26 mouse cellular contexts compared by ENCODE assay signal in genomic region chr3:105005011-105005410, GRCm38 (mm10). TPM values are rescaled to one million over a fixed set of nuclear protein-coding genes. Genes with fewer than 3 reads are reported as not detected.
DNase-seq lines count a peak whose midpoint lies in the region; ATAC-seq and TF ChIP-seq lines count a peak whose summit lies in the region.
"Had no signal": no experiment of that assay in that cellular context is flagged by ENCODE, and none has a peak within 500 bp of the region (broad histone marks: within the 10 kb centered on the region; RNA-seq: fewer than 3 reads in every experiment).

No protein-coding gene starts in this region.

- no peak overlapping the region for H3K4me3 ChIP-seq in forebrain, postnatal 0 days (ENCODE audit: low read depth, low read length)
- H3K4me3 ChIP-seq in forebrain, embryonic 11.5 days (ENCODE audit: low read depth, low read length), result no peak overlapping the region
- no peak overlapping the region for H3K4me3 ChIP-seq in left cerebral cortex, adult 2 months
- no peak overlapping the region for H3K4me3 ChIP-seq in neural tube, embryonic 15.5 days (replicated peaks)
- H3K4me3 ChIP-seq: embryonic facial prominence, embryonic 13.5 days had no signal

- H3K4me2 ChIP-seq in forebrain, postnatal 0 days (ENCODE audit: low read depth), result no peak overlapping the region
- H3K4me2 ChIP-seq in forebrain, embryonic 11.5 days (ENCODE audit: low read depth, low read length, severe bottlenecking), result no peak overlapping the region
- H3K4me2 ChIP-seq in neural tube, embryonic 15.5 days, result no peak overlapping the region
- H3K4me2 ChIP-seq: embryonic facial prominence, embryonic 13.5 days; hindbrain, embryonic 14.5 days; liver, embryonic 11.5 days had no signal

- intact Hi-C loops in left cerebral cortex, adult 2 months (cut with DNase I), result no loop called here

- H3K27ac ChIP-seq in forebrain, postnatal 0 days (ENCODE audit: low read depth, low read length), result peak overlapping the region; percentile 62; the same call in 1 of the 2 replicates
- H3K27ac ChIP-seq in forebrain, embryonic 11.5 days (ENCODE audit: low read depth, low read length), result no peak overlapping the region
- peak overlapping the region; percentile 51 for H3K27ac ChIP-seq in left cerebral cortex, adult 2 months
- 0 out of 2 replicates have a peak overlapping the region, but pooled peaks have one; percentile 13 for H3K27ac ChIP-seq in neural tube, embryonic 15.5 days (replicated peaks)
- H3K27ac ChIP-seq: embryonic facial prominence, embryonic 13.5 days; hindbrain, embryonic 14.5 days; kidney, postnatal 0 days; macrophage; stomach, postnatal 0 days had no signal

- H3K9ac ChIP-seq in forebrain, postnatal 0 days, result no peak overlapping the region
- no peak overlapping the region for H3K9ac ChIP-seq in forebrain, embryonic 11.5 days (ENCODE audit: low read length)
- no peak overlapping the region for H3K9ac ChIP-seq in neural tube, embryonic 15.5 days (replicated peaks)
- H3K9ac ChIP-seq: embryonic facial prominence, embryonic 13.5 days; hindbrain, embryonic 14.5 days; liver, postnatal 0 days had no signal

- no peak for DNase-seq in forebrain, postnatal 0 days
- DNase-seq in forebrain, embryonic 11.5 days (ENCODE audit: low spot score), result no peak
- no peak for DNase-seq in left cerebral cortex, adult 2 months (ENCODE audit: extremely low spot score in 1 of 2, low spot score in 2 of 2)
- DNase-seq in left cerebral cortex, adult 8-10 months (ENCODE audit: low spot score in 2 of 2), result no peak
- no peak for DNase-seq in neural tube, embryonic 10.5 days (ENCODE audit: extremely low spot score, low spot score)
- DNase-seq in gastrocnemius, adult 18-20 months (ENCODE audit: low spot score), result no peak
- DNase-seq in spleen, adult 12 weeks (ENCODE audit: low spot score), result no peak
- DNase-seq: adrenal gland, adult 2 months; cerebellum, adult 11-12 months; heart, postnatal 4 days; kidney, adult 18-20 months; liver, postnatal 0 days; thymus, adult 2 months; thymus, postnatal 4 days had no signal

- H3K27me3 ChIP-seq in forebrain, postnatal 0 days (ENCODE audit: insufficient read depth, low read length), result no peaks in the 10 kb centered on the region
- no peaks in the 10 kb centered on the region for H3K27me3 ChIP-seq in forebrain, embryonic 11.5 days (ENCODE audit: control insufficient read depth, insufficient read depth, low read length)
- no peaks in the 10 kb centered on the region for H3K27me3 ChIP-seq in neural tube, embryonic 15.5 days (replicated peaks)
- H3K27me3 ChIP-seq: embryonic facial prominence, embryonic 13.5 days; Patski had no signal

- no peaks in the 10 kb centered on the region for H3K9me3 ChIP-seq in forebrain, postnatal 0 days (ENCODE audit: low read length)
- no peaks in the 10 kb centered on the region for H3K9me3 ChIP-seq in forebrain, embryonic 11.5 days (ENCODE audit: control insufficient read depth, low read length)
- H3K9me3 ChIP-seq in neural tube, embryonic 15.5 days (replicated peaks), result no peaks in the 10 kb centered on the region
- H3K9me3 ChIP-seq: embryonic facial prominence, embryonic 13.5 days; G1E had no signal

- TF ChIP-seq CTCF in forebrain, postnatal 0 days (IDR thresholded peaks at IDR 0.05; ENCODE audit: low read depth), result no peak
- TF ChIP-seq CTCF in left cerebral cortex, adult 2 months (IDR thresholded peaks at IDR 0.05), result no peak

- no peaks in the 10 kb centered on the region for H3K4me1 ChIP-seq in forebrain, postnatal 0 days (ENCODE audit: insufficient read depth)
- peaks cover 2% of the 10 kb centered on the region; the same call in 1 of the 2 replicates for H3K4me1 ChIP-seq in forebrain, embryonic 11.5 days (replicated peaks; ENCODE audit: control insufficient read depth, insufficient read depth, low read length)
- H3K4me1 ChIP-seq in neural tube, embryonic 15.5 days, result no peaks in the 10 kb centered on the region

- no peak for ATAC-seq in forebrain, postnatal 0 days
- ATAC-seq in forebrain, embryonic 11.5 days (replicated peaks; ENCODE audit: low FRiP score), result no peak
- ATAC-seq in neural tube, embryonic 15.5 days (ENCODE audit: low FRiP score), result no peak
- ATAC-seq: inflammation-experienced regulatory T-cells, adult 6 months; liver, postnatal 0 days had no signal

- H3K36me3 ChIP-seq in forebrain, postnatal 0 days (ENCODE audit: insufficient read depth), result peaks cover 64% of the 10 kb centered on the region
- H3K36me3 ChIP-seq in forebrain, embryonic 11.5 days (ENCODE audit: control insufficient read depth, insufficient read depth, low read length), result peaks cover 8% of the 10 kb centered on the region
- peaks cover 80% of the 10 kb centered on the region for H3K36me3 ChIP-seq in neural tube, embryonic 15.5 days
- H3K36me3 ChIP-seq: G1E had no signal

- 89% methylated on average over 10 of the region's 10 CpGs for WGBS in forebrain, postnatal 0 days
- 91% methylated on average over 10 of the region's 10 CpGs for WGBS in forebrain, embryonic 11.5 days
- WGBS in neural tube, embryonic 15.5 days, result 92% methylated on average over 10 of the region's 10 CpGs

RNA-seq across cellular contexts. Expression of gene Wnt2b, which starts 43.3 kb away (rescaled TPM):
- 1.2 and 2.0 TPM in 2 replicates for total RNA-seq in forebrain, postnatal 0 days (2014; rRNA removed)
- 0.21 and 0.47 TPM in 2 replicates for polyA plus RNA-seq in forebrain, postnatal 0 days (2015; fragmentation: Nextera tagmentation; extraction: Ambion mirVana)
- 1.2 and 1.4 TPM in 2 replicates for polyA plus RNA-seq in forebrain, embryonic 11.5 days (2014; fragmentation: Nextera tagmentation; extraction: Ambion mirVana)
- total RNA-seq in left cerebral cortex, adult 2 months (2021), result 1 to 10 TPM; 2.0 to 2.3 TPM
- total RNA-seq in left cerebral cortex, adult 8-10 months (2022), result 1 to 10 TPM; 1.5 to 1.6 (median 1.6) TPM
- polyA plus RNA-seq in neural tube, embryonic 15.5 days (2015; fragmentation: Nextera tagmentation; extraction: Ambion mirVana), result 0.78 and 0.88 TPM in 2 replicates
- under 1 TPM; 0.21 to 0.31 TPM for total RNA-seq in gastrocnemius, adult 18-20 months (2021)
- total RNA-seq: granulocyte monocyte progenitor cell, adult 5-6 weeks; neutrophil, adult 5-6 weeks had no signal
- polyA plus RNA-seq: G1E, macrophage had no signal

RNA-seq across cellular contexts. Expression of gene Cttnbp2nl, which starts 47.9 kb away (rescaled TPM):
- total RNA-seq in forebrain, postnatal 0 days (2014; rRNA removed), result 27.9 and 31.7 TPM in 2 replicates
- 32.9 and 44.9 TPM in 2 replicates for polyA plus RNA-seq in forebrain, postnatal 0 days (2015; fragmentation: Nextera tagmentation; extraction: Ambion mirVana)
- 49.4 and 50.4 TPM in 2 replicates for polyA plus RNA-seq in forebrain, embryonic 11.5 days (2014; fragmentation: Nextera tagmentation; extraction: Ambion mirVana)
- 10 to 100 TPM; 23.8 to 27.9 TPM for total RNA-seq in left cerebral cortex, adult 2 months (2021)
- total RNA-seq in left cerebral cortex, adult 8-10 months (2022), result 10 to 100 TPM; 25.6 to 34.7 (median 29.9) TPM
- polyA plus RNA-seq in neural tube, embryonic 15.5 days (2015; fragmentation: Nextera tagmentation; extraction: Ambion mirVana), result 35.8 and 38.8 TPM in 2 replicates
- total RNA-seq in gastrocnemius, adult 18-20 months (2021), result 1 to 10 TPM; 5.8 to 6.3 TPM
